Mouse (Mus musculus): ENCODE results near the gene Nckap5.
A peak's percentile ranks its signal among the peaks of the same experiment; 100 is the strongest.

Nckap5 gene

GRCm38 (mm10) chr1:126339250-126339649, 491.3 kb downstream of the Nckap5 start:
- no peak for DNase-seq

GRCm38 (mm10) chr1:126334202-126334601, 496.4 kb downstream of the Nckap5 start:
- no peak for DNase-seq

- peak; percentile 13 for DNase-seq
Observed at GRCm38 (mm10) chr1:126332026-126332425, 498.6 kb downstream of the Nckap5 start.

- no peak for DNase-seq
Observed at GRCm38 (mm10) chr1:126320696-126321095, 509.9 kb downstream of the Nckap5 start.

- DNase-seq: no peak
Observed at GRCm38 (mm10) chr1:126317874-126318607, 512.6 kb downstream of the Nckap5 start.

- no peak for DNase-seq
Observed at GRCm38 (mm10) chr1:126317345-126317744, 513.3 kb downstream of the Nckap5 start.

- no peak for DNase-seq
Observed at GRCm38 (mm10) chr1:126316866-126317265, 513.7 kb downstream of the Nckap5 start.

- DNase-seq: no peak
Observed at GRCm38 (mm10) chr1:126301129-126301528, 529.5 kb downstream of the Nckap5 start.

GRCm38 (mm10) chr1:126264931-126265330, 565.7 kb downstream of the Nckap5 start:
- no peak for DNase-seq

GRCm38 (mm10) chr1:126254364-126254763, 576.2 kb downstream of the Nckap5 start:
- no peak for DNase-seq

GRCm38 (mm10) chr1:126253934-126254333, 576.7 kb downstream of the Nckap5 start:
- DNase-seq: no peak

GRCm38 (mm10) chr1:126233196-126233595, 597.4 kb downstream of the Nckap5 start:
- no peak for DNase-seq

GRCm38 (mm10) chr1:126231199-126231598, 599.4 kb downstream of the Nckap5 start:
- no peak for DNase-seq

GRCm38 (mm10) chr1:126210212-126210611, 620.4 kb downstream of the Nckap5 start:
- DNase-seq: no peak

- DNase-seq: peak; percentile 33
Observed at GRCm38 (mm10) chr1:126209743-126210142, 620.9 kb downstream of the Nckap5 start.

- DNase-seq: no peak
Observed at GRCm38 (mm10) chr1:126209131-126209530, 621.5 kb downstream of the Nckap5 start.

- no peak for DNase-seq
Observed at GRCm38 (mm10) chr1:126196937-126197336, 633.7 kb downstream of the Nckap5 start.

- no peak for DNase-seq
Observed at GRCm38 (mm10) chr1:126190353-126190752, 640.2 kb downstream of the Nckap5 start.

GRCm38 (mm10) chr1:126183751-126184150, 646.8 kb downstream of the Nckap5 start:
- DNase-seq: no peak

GRCm38 (mm10) chr1:126168579-126168978, 662.0 kb downstream of the Nckap5 start:
- no peak for DNase-seq

GRCm38 (mm10) chr1:126168131-126168530, 662.5 kb downstream of the Nckap5 start:
- DNase-seq: no peak

GRCm38 (mm10) chr1:126167546-126167945, 663.1 kb downstream of the Nckap5 start:
- DNase-seq: no peak

- peak; percentile 55 for DNase-seq
Observed at GRCm38 (mm10) chr1:126159287-126159686, 671.3 kb downstream of the Nckap5 start.

- no peak for DNase-seq
Observed at GRCm38 (mm10) chr1:126155816-126156215, 674.8 kb downstream of the Nckap5 start.
